Mouse (Mus musculus): ENCODE measurements around the gene Klhl12.
"Not testable (repeated sequence)": the region's sequence is repeated elsewhere in the genome, so short reads cannot be mapped to it uniquely, and the experiment has no call there.

Klhl12 gene

DNA sequence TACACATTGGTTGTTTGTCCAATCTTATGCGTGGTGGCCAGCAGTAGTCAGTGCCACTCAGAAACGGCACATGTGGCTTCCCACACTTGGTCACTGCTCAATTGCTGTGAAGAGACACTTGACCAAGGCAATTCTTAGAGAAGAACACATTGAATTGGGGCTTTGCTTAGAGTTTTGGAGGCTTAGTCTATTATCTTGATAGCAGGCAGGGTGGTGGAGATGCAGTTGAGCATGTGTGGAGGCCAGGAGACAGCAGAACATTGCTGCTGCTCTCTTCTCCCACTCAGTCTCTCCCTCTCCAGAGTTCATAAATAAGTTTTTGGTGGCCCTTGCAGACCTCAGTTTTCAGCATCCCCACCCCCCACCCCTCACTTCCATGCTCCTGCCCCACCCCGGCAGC, 12.9 kb upstream of the Klhl12 start:
- in situ Hi-C loops (cut with MboI; ENCODE audit: low pct_unique_long_range_greater_than_20kb in 1 of 2, low sequenced_read_pairs in 2 of 2, unreplicated experiment in 1 of 2), result no loop called here

DNA sequence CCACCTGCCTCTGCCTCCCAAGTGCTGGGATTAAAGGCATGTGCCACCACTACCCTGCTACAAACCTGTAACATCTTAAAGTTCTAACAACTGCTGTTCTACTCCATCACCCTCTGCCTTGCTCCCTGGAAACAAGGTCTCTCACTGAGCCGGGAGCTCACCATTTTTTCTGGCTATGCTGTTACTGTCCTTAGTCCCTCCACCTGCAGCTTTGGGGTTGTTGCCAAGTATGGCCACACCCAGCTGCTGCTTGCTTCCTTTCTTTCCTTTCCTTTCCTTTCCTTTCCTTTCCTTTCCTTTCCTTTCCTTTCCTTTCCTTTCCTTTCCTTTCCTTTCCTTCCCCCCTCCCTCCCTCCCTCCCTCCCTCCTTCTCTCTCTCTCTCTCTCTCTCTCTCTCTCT, 12.0 kb upstream of the Klhl12 start:
- in situ Hi-C loops (cut with MboI; ENCODE audit: low pct_unique_long_range_greater_than_20kb in 1 of 2, low sequenced_read_pairs in 2 of 2, unreplicated experiment in 1 of 2), result not testable (repeated sequence)

DNA sequence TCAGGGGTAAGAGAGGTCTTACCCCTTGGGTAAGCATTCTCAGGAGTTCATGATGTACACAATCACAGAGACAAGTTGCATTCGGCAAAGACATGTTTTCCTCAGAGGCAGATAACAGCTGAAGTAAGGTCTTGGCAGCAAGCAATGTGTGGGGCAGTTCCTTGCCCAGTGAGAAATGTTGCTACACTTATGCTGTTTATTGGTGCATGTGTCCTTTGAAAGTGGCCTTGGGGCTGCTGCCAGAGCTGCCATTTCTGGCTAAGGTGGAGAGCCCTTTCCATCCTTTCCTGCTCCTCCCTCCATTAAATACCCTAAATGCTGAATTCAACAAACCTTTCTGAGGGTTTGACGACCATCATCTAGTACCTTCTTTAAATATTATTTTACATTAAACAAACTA, 9.9 kb upstream of the Klhl12 start:
- in situ Hi-C loops (cut with MboI; ENCODE audit: low pct_unique_long_range_greater_than_20kb in 1 of 2, low sequenced_read_pairs in 2 of 2, unreplicated experiment in 1 of 2), result no loop called here

DNA sequence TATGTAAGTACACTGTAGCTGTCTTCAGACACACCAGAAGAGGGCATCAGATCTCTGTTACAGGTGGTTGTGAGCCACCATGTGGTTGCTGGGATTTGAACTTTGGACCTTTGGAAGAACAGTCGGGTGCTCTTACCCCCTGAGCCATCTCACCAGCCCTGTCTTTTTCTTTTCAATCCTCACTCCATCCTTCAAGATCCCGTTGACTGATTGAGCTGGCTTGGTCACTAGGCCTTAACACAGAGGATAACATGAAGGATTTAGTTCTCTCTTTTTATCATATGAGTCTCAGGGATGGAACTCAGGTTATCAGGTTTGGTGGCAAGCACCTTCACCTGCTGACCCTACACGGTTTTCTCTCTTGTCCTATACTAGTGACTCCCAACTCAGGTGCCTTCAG, 6.8 kb upstream of the Klhl12 start:
- in situ Hi-C loops (cut with MboI; ENCODE audit: low pct_unique_long_range_greater_than_20kb in 1 of 2, low sequenced_read_pairs in 2 of 2, unreplicated experiment in 1 of 2), result not testable (repeated sequence)

DNA sequence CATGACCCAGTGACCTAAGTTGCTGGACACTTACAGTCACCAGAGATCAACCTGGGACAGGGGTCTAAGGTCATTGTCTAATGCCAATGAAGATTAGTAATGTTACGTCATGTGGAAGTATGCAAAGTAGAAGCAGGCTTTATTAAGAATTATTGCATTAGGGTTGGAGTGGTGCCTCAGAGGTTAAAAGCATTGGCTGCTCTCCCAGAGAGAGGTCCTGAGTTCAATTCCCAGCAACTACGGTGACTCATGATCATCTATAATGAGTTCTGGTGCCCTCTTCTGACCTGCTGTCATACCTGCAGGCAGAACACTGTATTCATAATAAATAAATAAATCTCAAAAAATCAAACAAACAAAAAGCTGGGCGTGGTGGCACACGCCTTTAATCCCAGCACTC, 5.1 kb upstream of the Klhl12 start:
- in situ Hi-C loops (cut with MboI; ENCODE audit: low pct_unique_long_range_greater_than_20kb in 1 of 2, low sequenced_read_pairs in 2 of 2, unreplicated experiment in 1 of 2), result no loop called here

DNA sequence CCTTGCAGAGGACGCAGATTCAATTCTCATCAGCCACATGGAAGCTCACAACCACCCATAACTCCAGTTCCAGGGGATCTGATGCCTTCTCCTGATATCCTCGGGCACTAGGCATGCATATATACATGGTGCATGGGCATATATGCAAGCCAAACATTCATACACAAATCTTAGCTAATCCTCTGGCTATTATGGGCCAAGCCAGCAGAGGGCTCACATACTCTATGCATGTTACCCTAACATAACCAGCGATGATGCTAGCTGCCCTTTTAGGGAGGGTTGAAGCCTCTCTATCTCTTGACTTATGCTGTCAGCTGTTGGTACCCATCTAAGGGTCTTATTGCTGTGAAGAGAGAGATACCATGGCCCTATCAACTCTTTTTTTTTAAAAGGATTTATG, 4.3 kb upstream of the Klhl12 start:
- in situ Hi-C loops (cut with MboI; ENCODE audit: low pct_unique_long_range_greater_than_20kb in 1 of 2, low sequenced_read_pairs in 2 of 2, unreplicated experiment in 1 of 2), result no loop called here

DNA sequence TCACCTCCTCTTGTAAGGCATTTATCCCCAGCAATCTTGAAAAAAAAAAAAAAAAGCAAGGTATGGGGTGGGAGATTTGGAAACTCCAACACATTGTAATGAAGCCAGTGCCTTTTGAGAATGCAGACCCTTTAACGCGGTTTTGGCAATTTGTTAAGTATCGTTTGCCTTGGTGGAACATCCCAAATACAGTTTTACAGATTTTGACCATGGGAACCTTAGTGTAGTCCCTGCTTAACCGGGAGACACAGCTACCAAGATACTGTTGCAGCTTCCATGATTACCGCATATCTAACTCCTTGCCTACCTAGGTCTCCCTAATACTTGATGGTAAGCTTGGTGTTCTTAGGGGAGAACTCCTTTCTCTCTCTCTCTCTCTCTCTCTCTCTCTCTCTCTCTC, 729 bp downstream of the Klhl12 start:
- in situ Hi-C loops (cut with MboI; ENCODE audit: low pct_unique_long_range_greater_than_20kb in 1 of 2, low sequenced_read_pairs in 2 of 2, unreplicated experiment in 1 of 2), result no loop called here

DNA sequence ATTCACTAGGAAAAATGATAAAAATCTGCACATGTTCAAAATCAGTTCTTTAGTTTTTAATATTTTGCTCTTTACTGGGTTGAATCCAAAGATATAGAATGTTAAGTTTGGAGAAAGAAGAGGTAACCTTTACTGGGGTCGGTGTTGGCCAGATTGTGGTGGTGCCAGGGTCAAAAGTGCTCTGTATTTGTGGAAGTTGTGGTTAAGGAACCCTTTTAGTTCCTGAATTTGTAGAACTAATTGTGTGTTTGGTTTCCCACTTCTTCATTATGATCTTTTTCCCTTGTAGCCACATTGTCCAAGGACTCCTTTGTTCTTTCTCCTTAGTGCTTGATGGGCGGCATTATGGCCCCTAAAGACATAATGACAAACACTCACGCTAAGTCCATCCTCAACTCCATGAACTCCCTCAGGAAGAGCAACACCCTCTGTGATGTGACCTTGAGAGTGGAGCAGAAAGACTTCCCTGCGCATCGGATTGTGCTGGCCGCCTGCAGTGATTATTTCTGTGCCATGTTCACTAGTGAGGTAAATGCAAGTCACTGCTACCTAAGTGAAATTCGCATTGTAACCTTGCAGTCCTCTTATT, 2.9 kb downstream of the Klhl12 start:
- in situ Hi-C loops (cut with MboI; ENCODE audit: low pct_unique_long_range_greater_than_20kb in 1 of 2, low sequenced_read_pairs in 2 of 2, unreplicated experiment in 1 of 2), result no loop called here

DNA sequence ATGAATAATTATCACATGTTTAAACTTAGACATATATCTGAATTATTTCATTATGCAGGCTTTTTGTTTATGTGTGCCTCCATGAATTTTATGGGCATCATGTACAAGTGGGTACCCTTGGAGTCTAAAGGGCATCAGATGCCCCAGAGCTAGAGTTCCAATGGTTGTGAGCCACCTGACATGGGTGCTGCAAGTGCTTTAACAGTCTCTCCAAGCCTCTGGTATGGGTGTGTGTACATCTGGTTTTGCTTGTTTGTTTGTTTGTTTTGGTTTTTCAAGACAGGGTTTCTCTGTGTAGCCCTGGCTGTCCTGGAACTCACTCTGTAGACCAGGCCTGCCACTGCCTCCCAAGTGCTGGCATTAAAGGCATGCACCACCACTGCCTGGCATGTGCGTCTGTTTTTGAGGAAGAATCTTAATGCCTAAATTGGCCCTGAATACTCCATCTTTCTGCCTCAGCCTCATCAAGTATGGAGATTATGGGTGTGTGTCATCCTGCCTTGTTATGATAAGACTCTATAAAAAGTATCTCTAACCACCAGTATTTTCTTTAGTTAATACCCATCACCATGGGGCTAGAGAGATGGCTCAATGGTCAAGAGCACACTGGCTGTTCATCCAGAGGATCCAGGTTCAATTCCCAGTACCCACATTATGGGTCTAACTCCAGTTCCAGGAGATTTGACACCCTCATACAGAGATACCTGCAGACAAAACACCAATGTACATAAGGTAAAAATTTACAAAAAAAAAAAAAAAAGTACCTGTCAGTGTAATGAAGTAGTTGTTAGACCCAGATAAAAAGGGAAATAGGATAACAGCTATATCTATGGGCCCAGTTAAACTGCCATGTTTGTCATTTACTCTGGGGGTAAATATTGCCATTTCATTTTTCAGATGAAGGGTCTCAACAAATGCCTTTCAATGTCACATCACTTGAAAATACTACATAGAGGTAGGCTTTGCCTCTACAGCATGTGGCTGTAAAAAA, 5.3 kb downstream of the Klhl12 start:
- in situ Hi-C loops (cut with MboI; ENCODE audit: low pct_unique_long_range_greater_than_20kb in 1 of 2, low sequenced_read_pairs in 2 of 2, unreplicated experiment in 1 of 2), result no loop called here

DNA sequence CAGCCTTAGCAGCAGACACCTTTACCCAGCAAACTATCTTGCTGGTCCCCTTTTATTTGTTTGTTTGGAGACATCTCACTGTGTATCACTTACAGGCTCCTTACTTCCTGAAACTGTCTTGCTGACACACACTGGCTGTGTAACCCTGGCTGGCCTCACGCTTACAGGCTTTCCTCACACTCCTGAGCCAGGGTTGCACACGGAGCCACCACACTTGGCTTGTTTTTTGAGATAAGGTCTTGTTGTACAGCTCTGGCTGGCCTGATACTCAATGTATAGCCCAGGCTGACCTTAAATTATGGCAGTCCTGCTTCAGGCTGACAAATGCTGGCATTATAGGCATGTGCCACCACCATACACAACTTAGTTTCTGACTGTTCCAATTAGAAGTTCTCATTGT, 29.3 kb downstream of the Klhl12 start:
- in situ Hi-C loops (cut with MboI; ENCODE audit: low pct_unique_long_range_greater_than_20kb in 1 of 2, low sequenced_read_pairs in 2 of 2, unreplicated experiment in 1 of 2), result no loop called here

DNA sequence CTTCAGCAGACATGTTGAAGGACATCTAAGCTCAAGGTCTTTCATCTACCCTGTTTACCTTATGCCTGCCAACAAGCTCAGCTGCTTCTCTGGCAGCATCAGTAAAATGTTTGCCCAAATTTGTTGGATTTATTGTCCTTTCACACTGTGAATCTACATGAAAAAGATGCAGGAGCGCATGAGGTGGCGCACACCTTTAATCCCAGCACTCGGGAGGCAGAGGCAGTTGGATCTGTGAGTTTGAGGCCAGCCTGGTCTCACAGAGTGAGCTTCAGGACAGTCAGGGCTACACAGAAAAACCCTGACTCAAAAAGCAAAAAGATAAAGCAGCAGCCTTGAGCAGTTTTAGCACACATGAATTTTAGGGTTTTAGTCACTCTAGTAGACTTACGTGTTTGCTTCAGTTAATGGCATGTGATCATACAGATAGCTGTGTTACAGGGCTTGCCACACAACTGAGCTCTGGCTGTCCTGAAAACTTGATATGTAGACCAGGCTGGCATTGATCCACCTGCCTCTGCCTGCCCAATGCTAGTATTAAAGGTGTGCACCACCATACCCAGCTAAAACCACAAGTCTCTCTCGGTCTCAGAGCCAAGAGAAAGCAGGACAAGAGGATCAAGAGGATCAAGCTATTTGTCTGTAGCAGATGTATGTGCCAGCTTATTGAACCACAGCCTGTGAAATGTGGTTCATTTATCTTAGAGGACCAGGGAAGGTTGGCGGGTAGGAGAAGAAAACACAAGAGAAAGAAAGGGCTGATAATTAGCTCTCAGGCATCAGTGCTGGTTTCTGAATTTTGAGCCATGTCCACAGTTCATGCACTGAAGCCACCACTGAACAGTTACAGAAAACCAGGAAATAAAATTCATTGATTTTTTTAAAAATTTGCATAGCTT, 35.8 kb downstream of the Klhl12 start:
- in situ Hi-C loops (cut with MboI; ENCODE audit: low pct_unique_long_range_greater_than_20kb in 1 of 2, low sequenced_read_pairs in 2 of 2, unreplicated experiment in 1 of 2), result no loop called here

DNA sequence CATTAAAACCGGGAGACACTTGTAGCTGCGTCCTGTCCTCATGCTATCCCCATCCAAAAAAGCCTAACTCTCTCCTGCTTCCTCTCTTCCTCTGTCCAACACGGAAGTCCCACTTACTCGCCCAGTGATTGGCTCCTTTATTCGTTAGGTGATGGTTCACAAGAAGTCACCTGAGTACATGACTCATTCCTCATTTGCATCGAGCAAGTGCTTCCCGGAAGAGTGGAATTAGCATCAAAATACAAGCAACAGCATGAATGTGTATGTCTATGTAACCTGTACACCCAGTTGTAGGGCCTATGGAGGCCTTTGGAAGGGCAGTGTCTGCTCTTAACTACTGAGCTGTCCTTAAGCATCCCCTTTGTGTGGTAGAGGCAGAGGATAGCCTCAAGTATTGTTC, 36.9 kb downstream of the Klhl12 start:
- in situ Hi-C loops (cut with MboI; ENCODE audit: low pct_unique_long_range_greater_than_20kb in 1 of 2, low sequenced_read_pairs in 2 of 2, unreplicated experiment in 1 of 2), result no loop called here

DNA sequence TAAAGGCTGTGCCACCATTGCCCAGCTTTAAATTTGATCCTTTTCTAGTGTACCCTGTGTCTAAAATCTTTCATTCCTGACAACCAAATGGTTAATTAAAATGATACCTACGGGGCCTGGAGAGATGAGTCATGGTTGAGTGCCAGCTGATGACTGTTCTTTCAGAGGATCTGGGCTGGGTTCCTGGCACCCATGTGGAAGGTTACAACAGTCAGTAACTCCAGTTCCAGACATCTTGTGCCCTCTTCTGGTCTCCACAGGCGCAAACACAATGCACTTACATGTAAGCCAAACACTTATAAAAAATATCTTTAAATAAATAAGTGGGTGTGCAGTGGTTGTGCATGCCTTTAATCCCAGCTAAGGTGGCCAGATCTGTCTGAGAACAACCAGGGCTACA, 38.2 kb downstream of the Klhl12 start:
- in situ Hi-C loops (cut with MboI; ENCODE audit: low pct_unique_long_range_greater_than_20kb in 1 of 2, low sequenced_read_pairs in 2 of 2, unreplicated experiment in 1 of 2), result no loop called here

DNA sequence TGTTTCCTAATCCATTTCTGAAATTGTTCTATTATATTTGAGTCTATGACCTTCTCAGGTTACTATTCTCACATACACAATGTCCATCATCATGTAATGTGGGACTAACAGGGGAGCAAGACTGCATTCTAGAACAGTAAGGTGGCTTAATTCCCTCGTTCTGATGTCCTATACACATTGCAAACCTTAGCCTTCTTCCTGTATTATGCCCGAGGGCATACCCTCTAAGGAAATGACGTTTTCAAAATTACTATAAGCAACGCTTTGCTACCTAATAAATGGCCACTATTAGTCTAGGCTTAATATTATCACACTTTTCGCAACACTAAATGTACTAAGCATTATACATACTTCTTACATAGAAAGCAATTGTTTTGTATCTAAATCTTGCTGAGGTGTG, 38.6 kb downstream of the Klhl12 start:
- in situ Hi-C loops (cut with MboI; ENCODE audit: low pct_unique_long_range_greater_than_20kb in 1 of 2, low sequenced_read_pairs in 2 of 2, unreplicated experiment in 1 of 2), result no loop called here

DNA sequence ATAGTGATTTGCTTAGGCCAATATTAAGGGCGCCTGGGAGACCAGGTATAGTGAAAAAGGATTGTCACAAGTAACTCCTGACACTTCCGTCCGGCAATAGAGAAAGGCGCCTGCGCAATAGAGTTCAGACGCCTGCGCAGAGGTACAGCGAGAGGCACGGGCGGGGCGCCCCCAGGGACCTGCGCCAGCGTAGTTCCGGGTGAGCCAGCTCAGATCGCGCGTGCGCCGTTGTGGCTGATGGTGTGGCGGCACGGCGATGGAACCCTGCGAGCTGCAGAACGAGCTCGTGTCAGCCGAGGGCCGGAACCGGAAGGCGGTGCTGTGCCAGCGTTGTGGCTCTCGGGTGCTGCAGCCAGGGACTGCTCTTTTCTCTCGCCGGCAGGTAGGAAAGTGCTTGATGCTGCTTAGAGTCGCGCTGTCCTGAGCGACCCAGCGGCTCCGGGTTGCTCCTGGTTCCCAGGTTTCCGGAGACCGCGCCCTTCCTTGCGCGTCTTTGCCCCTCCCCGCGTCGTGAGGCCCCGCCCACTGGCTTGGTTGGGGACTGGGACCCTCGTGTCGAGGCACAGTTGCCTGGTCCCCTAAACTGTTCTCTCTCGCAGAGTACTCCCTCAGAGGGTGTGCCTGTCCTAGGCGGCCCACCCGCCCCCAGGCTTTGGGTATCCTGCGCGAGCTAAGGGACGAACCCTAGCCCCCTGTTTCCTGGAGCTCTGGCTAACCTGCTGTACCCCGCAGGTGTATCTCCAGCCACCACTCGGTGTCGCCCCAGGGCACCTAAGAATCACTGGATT, 39.3 kb downstream of the Klhl12 start, which contains the start of gene Rabif:
Gene Rabif, plus strand, starts transcription at position 221 of the 788 bp plus-strand sequence.
- in situ Hi-C loops (cut with MboI; ENCODE audit: low pct_unique_long_range_greater_than_20kb in 1 of 2, low sequenced_read_pairs in 2 of 2, unreplicated experiment in 1 of 2), result no loop called here

DNA sequence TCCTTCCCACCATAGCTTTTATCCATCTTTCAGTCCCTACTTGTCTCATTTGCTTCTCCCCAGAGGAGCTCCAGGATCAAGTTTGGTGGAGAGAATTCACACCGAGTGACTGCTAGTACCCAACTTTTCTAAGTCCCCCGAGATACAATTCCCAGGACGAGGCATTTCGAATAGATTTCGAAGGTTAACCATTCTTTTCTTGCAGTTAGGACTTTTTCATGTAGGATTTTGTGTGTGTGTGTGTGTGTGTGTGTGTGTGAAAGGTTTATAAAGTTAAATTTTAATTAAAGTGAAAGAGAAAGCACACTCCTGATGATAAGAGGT, 39.8 kb downstream of the Klhl12 start:
- in situ Hi-C loops (cut with MboI; ENCODE audit: low pct_unique_long_range_greater_than_20kb in 1 of 2, low sequenced_read_pairs in 2 of 2, unreplicated experiment in 1 of 2), result no loop called here

DNA sequence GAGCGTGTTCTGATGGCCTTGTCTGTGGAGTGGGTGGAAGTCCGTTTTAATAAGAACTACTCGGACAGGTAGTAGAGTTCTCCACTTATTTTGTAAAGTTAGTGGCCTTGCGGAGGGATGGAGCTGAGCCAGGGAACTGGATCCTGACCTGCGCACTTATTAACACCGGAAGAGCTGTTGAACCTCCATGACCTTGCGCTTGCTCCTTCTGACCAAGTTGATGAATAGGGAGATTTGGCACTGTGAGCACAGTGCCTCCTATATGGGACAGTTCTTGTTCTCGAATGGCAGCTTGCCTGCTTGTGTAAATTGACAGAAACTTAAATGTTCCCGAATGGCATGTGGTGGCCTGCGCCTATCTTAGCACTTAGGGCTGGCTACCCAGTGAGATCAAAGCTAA, 40.7 kb downstream of the Klhl12 start:
- in situ Hi-C loops (cut with MboI; ENCODE audit: low pct_unique_long_range_greater_than_20kb in 1 of 2, low sequenced_read_pairs in 2 of 2, unreplicated experiment in 1 of 2), result no loop called here

DNA sequence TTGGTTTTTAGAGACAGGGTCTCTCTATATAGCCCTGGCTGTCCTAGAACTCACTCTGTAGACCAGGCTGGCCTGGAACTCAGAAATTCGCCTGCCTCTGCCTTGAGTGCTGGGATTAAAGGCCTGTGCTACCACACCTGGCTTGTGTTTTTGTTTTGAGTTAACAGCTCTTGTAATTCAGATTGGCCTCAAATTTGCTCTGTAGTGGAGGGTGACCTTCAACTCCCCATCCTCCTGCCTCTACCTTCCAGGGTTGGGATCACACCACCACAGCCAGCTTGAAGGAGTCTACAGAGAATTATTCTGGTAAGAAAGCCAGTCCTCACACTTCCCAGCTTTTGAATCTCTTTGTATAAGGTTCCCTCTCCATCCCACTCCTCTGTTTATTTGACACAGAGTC, 45.6 kb downstream of the Klhl12 start:
- in situ Hi-C loops (cut with MboI; ENCODE audit: low pct_unique_long_range_greater_than_20kb in 1 of 2, low sequenced_read_pairs in 2 of 2, unreplicated experiment in 1 of 2), result no loop called here
